Mouse (Mus musculus): ENCODE data around the gene Kif23. TPM values are rescaled to one million over a fixed set of nuclear protein-coding genes. Genes with fewer than 3 reads are reported as not detected.

Gene Kif23
- polyA plus RNA-seq, 1 experiment = 24.1 TPM

DNA sequence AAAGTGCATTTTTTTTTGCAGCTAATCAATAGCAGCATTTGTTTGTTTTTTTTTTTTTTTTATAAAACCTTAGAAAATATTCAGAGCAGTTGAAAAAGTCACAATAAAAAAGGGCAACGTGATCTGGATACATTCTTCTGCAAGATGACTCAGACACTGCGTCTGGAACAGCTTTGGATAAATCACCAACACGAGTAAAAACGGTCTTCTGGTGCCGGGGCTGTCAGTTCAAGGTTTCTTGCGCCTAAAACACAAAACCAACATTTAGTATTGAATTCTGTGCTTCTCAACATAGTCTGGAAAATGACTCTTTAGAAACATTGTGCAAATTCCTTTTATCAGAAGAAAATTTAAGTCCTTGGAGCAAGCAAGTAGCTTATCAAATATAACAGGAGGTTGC is 29.1 kb downstream of the Kif23 start:
- no peaks in the 10 kb centered on the region for H3K27me3 ChIP-seq (ENCODE audit: control insufficient read depth, insufficient read depth, insufficient read length)
- TF ChIP-seq USF1 (IDR thresholded peaks at IDR 0.05; ENCODE audit: low read depth) (no peak), MAX (IDR thresholded peaks at IDR 0.05; ENCODE audit: low read depth) (no peak)
- peaks cover 17% of the 10 kb centered on the region for H3K36me3 ChIP-seq (ENCODE audit: control insufficient read depth, insufficient read depth)
- no peak overlapping the region for H3ac ChIP-seq (ENCODE audit: control insufficient read depth, insufficient read length)
- no peak overlapping the region for H3K4me2 ChIP-seq (ENCODE audit: low read depth)
- no peak overlapping the region for H3K4me3 ChIP-seq
- peaks cover 9% of the 10 kb centered on the region for H3K79me2 ChIP-seq (ENCODE audit: control insufficient read depth, insufficient read depth)

DNA sequence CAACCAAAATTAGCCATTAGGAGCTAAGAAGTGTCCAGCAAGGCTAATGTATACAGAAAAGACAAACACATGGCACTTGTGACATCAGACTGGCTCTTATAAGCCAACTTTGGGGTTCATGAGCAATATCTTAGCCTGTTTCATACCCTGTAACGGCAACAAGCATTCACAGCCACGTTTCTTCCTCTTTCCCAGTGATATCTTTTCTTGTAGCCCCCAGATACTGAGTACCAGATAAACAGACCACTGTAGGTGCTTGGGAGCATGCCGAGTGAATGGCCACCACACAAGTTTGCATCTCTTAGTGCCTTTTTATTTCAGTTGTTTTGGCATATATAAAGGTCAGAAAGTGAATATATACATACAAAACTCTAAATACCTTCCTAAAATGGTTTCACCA is 29.6 kb downstream of the Kif23 start:
- Histone ChIP-seq H3ac (ENCODE audit: control insufficient read depth, insufficient read length) (no peak overlapping the region), H3K27me3 (ENCODE audit: control insufficient read depth, insufficient read depth, insufficient read length) (no peaks in the 10 kb centered on the region), H3K36me3 (ENCODE audit: control insufficient read depth, insufficient read depth) (peaks cover 12% of the 10 kb centered on the region), H3K79me2 (ENCODE audit: control insufficient read depth, insufficient read depth) (peaks cover 9% of the 10 kb centered on the region), H3K4me2 (ENCODE audit: low read depth) (no peak overlapping the region), H3K4me3 (no peak overlapping the region)
- TF ChIP-seq MYOG (IDR thresholded peaks at IDR 0.05; ENCODE audit: control insufficient read depth in 1 of 3, insufficient read depth in 1 of 3, insufficient read length in 2 of 3, low read depth in 2 of 3) (no peak), MYOD1 (IDR thresholded peaks at IDR 0.05; ENCODE audit: control insufficient read depth in 1 of 3, insufficient read length in 2 of 3, low read depth in 2 of 3) (no peak), POLR2AphosphoS2 (IDR thresholded peaks at IDR 0.05; ENCODE audit: insufficient read length, low read depth) (no peak), SRF (IDR thresholded peaks at IDR 0.05; ENCODE audit: control insufficient read depth, insufficient read length, low read depth) (no peak), MAX (IDR thresholded peaks at IDR 0.05; ENCODE audit: low read depth) (no peak), USF1 (IDR thresholded peaks at IDR 0.05; ENCODE audit: low read depth) (no peak), TCF12 (IDR thresholded peaks at IDR 0.05; ENCODE audit: insufficient read depth, poor library complexity, severe bottlenecking) (no peak), POLR2A (IDR thresholded peaks at IDR 0.05; ENCODE audit: insufficient read length, low read depth) (no peak), E2F4 (IDR thresholded peaks at IDR 0.05; ENCODE audit: insufficient read depth) (no peak), TCF3 (IDR thresholded peaks at IDR 0.05; ENCODE audit: insufficient read length, low read depth) (no peak), REST (IDR thresholded peaks at IDR 0.05; ENCODE audit: insufficient read depth, insufficient read length) (no peak), CEBPB (IDR thresholded peaks at IDR 0.05; ENCODE audit: insufficient read depth, poor library complexity, severe bottlenecking) (no peak)

DNA sequence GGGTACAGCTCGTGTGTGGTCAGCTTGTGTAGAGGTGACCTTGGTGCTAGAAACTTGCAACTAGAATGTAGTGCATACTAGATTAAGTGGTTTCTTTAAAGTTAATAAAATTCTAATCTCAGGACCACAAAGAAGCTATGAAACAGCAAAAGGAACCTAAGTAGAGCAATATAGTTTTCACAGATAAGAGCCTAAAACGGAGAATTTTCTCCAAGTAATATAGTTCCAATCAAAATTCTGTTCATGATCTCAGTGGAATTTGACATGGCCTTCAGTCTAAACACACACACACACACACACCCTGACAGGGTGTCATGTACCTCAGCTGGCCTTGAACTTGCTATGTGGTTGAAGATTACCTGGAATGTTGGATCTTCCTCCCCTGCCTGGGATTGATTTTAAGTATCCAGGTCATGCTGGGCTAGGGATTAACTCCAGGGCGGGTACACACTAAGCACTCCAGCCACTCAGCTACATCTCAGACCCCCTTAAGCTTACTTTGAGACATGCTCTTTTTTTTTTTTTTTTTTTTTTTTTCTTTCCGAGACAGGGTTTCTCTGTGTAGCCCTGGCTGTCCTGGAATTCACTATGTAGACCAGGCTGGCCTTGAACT is 31.1 kb downstream of the Kif23 start:
- TF ChIP-seq MAX (IDR thresholded peaks at IDR 0.05; ENCODE audit: low read depth) = no peak
- TF ChIP-seq TCF3 (IDR thresholded peaks at IDR 0.05; ENCODE audit: insufficient read length, low read depth) = no peak
- TF ChIP-seq SRF (IDR thresholded peaks at IDR 0.05; ENCODE audit: control insufficient read depth, insufficient read length, low read depth) = no peak
- peak; percentile 41 for TF ChIP-seq POLR2AphosphoS2 (IDR thresholded peaks at IDR 0.05; ENCODE audit: insufficient read length, low read depth)
- Histone ChIP-seq H3K4me3 (peak overlapping the region; percentile 89), H3K27me3 (ENCODE audit: control insufficient read depth, insufficient read depth, insufficient read length) (no peaks in the 10 kb centered on the region), H3K36me3 (ENCODE audit: control insufficient read depth, insufficient read depth) (no peaks in the 10 kb centered on the region), H3K4me2 (ENCODE audit: low read depth) (peak overlapping the region; percentile 73), H3K79me2 (ENCODE audit: control insufficient read depth, insufficient read depth) (peaks cover 9% of the 10 kb centered on the region), H3ac (ENCODE audit: control insufficient read depth, insufficient read length) (no peak overlapping the region)

DNA sequence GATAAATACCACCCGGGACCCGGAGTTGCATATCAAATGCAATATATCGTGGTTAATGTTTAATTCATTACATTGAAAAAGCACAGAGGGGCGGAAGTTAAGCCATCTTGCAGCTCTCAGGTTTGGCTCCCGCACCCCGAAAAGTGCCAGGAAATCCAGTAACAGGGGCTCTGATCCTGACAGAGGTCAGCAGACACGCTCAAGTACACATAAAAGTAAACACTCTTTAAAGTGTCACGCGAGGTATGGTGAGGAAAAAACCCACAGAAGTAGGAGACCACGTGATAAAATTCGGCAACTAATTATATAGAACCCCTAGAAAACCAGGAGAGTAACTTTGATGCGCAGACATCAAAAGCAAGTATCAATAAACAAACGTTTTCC is 31.7 kb downstream of the Kif23 start:
- Histone ChIP-seq H3K27me3 (ENCODE audit: control insufficient read depth, insufficient read depth, insufficient read length) (no peaks in the 10 kb centered on the region), H3K79me2 (ENCODE audit: control insufficient read depth, insufficient read depth) (peaks cover 9% of the 10 kb centered on the region), H3K4me3 (peak overlapping the region; percentile 89), H3K4me2 (ENCODE audit: low read depth) (peak overlapping the region; percentile 73), H3ac (ENCODE audit: control insufficient read depth, insufficient read length) (peak overlapping the region; percentile 94), H3K36me3 (ENCODE audit: control insufficient read depth, insufficient read depth) (no peaks in the 10 kb centered on the region)
- TF ChIP-seq TCF12 (IDR thresholded peaks at IDR 0.05; ENCODE audit: insufficient read depth, poor library complexity, severe bottlenecking) (no peak), POLR2A (IDR thresholded peaks at IDR 0.05; ENCODE audit: insufficient read length, low read depth) (no peak), POLR2AphosphoS2 (IDR thresholded peaks at IDR 0.05; ENCODE audit: insufficient read length, low read depth) (no peak), CEBPB (IDR thresholded peaks at IDR 0.05; ENCODE audit: insufficient read depth, poor library complexity, severe bottlenecking) (no peak), MYOG (IDR thresholded peaks at IDR 0.05; ENCODE audit: control insufficient read depth in 1 of 3, insufficient read depth in 1 of 3, insufficient read length in 2 of 3, low read depth in 2 of 3) (no peak), MYOD1 (IDR thresholded peaks at IDR 0.05; ENCODE audit: control insufficient read depth in 1 of 3, insufficient read length in 2 of 3, low read depth in 2 of 3) (no peak)

DNA sequence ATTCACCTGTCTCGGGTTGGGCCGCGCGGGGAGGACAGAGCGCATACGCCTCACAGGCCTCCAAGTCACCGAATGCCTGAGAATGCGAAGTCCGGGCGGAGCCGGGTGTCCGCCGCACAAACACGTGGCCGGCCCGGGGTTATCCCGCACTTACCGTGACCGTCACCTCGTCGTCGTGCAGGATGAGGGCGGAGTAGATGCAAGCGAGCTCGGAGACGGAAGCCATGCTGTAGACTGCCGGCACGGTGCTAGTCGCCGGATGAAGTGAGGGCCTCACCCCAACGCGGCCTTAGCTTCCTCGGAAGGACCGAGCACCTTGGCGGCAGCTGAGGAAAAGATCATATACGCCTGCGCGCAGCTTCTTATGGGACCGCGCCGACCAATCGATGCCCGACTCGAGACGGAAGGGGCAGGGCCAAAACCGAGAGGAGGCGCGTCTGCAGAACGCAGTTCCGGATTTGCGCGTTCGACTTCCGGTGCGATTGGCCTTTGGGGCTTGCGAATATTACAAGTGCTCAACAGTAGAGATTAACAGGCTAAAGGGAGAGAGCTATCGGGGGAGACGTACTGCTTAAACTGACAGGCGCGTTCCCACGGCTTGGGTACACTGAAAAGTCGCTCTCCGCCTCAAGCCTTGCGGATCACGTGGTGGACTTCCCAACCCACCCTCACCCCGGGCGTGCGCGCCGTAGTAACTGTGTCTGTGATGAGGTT is 32.2 kb downstream of the Kif23 start, which contains the start of gene Rplp1:
Rplp1 (minus strand) TSS at position 340 of the 714 bp plus-strand sequence.
- Histone ChIP-seq H3K36me3 (ENCODE audit: control insufficient read depth, insufficient read depth) (no peaks in the 10 kb centered on the region), H3K27me3 (ENCODE audit: control insufficient read depth, insufficient read depth, insufficient read length) (no peaks in the 10 kb centered on the region), H3K79me2 (ENCODE audit: control insufficient read depth, insufficient read depth) (peaks cover 9% of the 10 kb centered on the region), H3K4me2 (ENCODE audit: low read depth) (peak within 1 kb of the TSS; percentile 88), H3K4me3 (peak within 1 kb of the TSS; percentile 89), H3ac (ENCODE audit: control insufficient read depth, insufficient read length) (peak within 1 kb of the TSS; percentile 94)
- TF ChIP-seq SRF (IDR thresholded peaks at IDR 0.05; ENCODE audit: control insufficient read depth, insufficient read length, low read depth) = peak; percentile 20
- no peak for TF ChIP-seq TCF3 (IDR thresholded peaks at IDR 0.05; ENCODE audit: insufficient read length, low read depth)
- no peak for TF ChIP-seq E2F4 (IDR thresholded peaks at IDR 0.05; ENCODE audit: insufficient read depth)
- TF ChIP-seq MYOD1 (IDR thresholded peaks at IDR 0.05; ENCODE audit: control insufficient read depth in 1 of 3, insufficient read length in 2 of 3, low read depth in 2 of 3) = no peak
- peak; percentile 86 for TF ChIP-seq POLR2A (IDR thresholded peaks at IDR 0.05; ENCODE audit: insufficient read length, low read depth)
- peak; percentile 11 for TF ChIP-seq USF1 (IDR thresholded peaks at IDR 0.05; ENCODE audit: low read depth)
- TF ChIP-seq POLR2AphosphoS2 (IDR thresholded peaks at IDR 0.05; ENCODE audit: insufficient read length, low read depth) = peak; percentile 92
- TF ChIP-seq MYOG (IDR thresholded peaks at IDR 0.05; ENCODE audit: control insufficient read depth in 1 of 3, insufficient read depth in 1 of 3, insufficient read length in 2 of 3, low read depth in 2 of 3) = peak in 2 of 3 experiments; percentile 6 to 16
- TF ChIP-seq REST (IDR thresholded peaks at IDR 0.05; ENCODE audit: insufficient read depth, insufficient read length) = no peak

Measured in myocyte (in vitro differentiated cells).